Mouse (Mus musculus): ENCODE results near the gene Klhl23. TPM values are rescaled to one million over a fixed set of nuclear protein-coding genes. Genes with fewer than 3 reads are reported as not detected.

The Klhl23 gene
- 57.1 and 59.9 TPM in 2 replicates for polyA plus RNA-seq (2014; fragmentation: Nextera tagmentation; extraction: Ambion mirVana)

DNA sequence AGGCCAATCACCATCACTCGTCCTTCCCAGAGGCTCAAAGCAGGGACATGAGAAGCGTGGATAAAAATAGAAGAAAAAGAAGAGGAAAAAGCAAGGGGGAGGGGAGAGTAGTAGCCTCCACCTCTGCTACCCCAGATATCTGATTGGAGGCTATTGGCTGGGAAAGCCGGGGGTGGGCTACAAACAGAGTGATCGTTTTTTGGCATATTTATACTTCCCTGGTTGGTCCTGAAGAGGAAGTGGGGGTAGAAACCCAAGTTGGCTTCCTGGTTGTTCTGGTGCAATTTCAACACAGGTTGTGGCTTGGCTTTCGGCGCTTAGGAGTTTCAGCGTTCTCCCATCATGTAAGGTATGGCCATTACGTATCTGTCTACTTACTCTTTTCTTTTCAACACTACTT is at the start of gene Klhl23:
TSS of gene Klhl23 (plus strand) at position 234 of the 400 bp plus-strand sequence.
- WGBS = 2% methylated on average over 8 of the region's 8 CpGs

DNA sequence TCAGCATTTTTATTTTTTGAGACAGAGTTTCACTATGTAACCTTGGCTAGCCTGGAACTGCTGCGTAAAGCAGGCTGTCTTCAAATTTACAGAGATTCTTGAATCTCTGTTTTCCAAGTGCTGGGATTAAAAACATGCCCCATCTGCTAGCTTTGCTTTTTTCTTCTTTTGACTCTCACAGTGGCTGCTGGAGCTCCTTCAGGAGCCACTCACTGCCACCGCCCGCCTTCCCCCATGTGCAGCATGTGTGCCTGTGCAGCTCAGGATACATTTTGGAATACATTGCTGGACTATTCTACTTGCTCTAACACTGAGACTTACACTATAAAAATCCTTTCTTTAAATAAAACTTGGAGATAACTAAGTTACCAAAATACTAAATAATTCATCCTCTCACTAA is 48.4 kb upstream of the Klhl23 start:
- Histone ChIP-seq H3K36me3 (ENCODE audit: control insufficient read depth, insufficient read depth, low read length) (no peaks in the 10 kb centered on the region), H3K4me3 (ENCODE audit: control insufficient read depth in 1 of 2, insufficient read depth in 1 of 2, low read depth in 1 of 2, low read length in 2 of 2) (no peak overlapping the region), H3K27ac (replicated peaks in 1 of 2; ENCODE audit: control insufficient read depth in 1 of 2, insufficient read depth in 1 of 2, low read depth in 2 of 2, low read length in 2 of 2) (no peak overlapping the region), H3K4me1 (ENCODE audit: control insufficient read depth in 2 of 2, insufficient read depth in 2 of 2, low read length in 2 of 2) (no peaks in the 10 kb centered on the region), H3K27me3 (ENCODE audit: control insufficient read depth, insufficient read depth, low read length) (no peaks in the 10 kb centered on the region), H3K9ac (ENCODE audit: low read length) (no peak overlapping the region), H3K4me2 (ENCODE audit: low read length) (no peak overlapping the region), H3K9me3 (ENCODE audit: control insufficient read depth, low read length) (no peaks in the 10 kb centered on the region)
- ATAC-seq (ENCODE audit: insufficient number of reproducible peaks, insufficient read depth, low FRiP score, low read depth) = no peak
- 93% methylated on average over 3 of the region's 3 CpGs for WGBS

More for the DNA sequence above, at the start of gene Klhl23:
- ATAC-seq (ENCODE audit: insufficient number of reproducible peaks, insufficient read depth, low FRiP score, low read depth) = no peak; the same call in 1 of the 2 replicates
- Histone ChIP-seq H3K36me3 (ENCODE audit: control insufficient read depth, insufficient read depth, low read length) (peaks cover 22% of the 10 kb centered on the region), H3K4me3 (ENCODE audit: control insufficient read depth in 1 of 2, insufficient read depth in 1 of 2, low read depth in 1 of 2, low read length in 2 of 2) (peak within 1 kb of the TSS; percentile 78 to 94), H3K9ac (ENCODE audit: low read length) (peak within 1 kb of the TSS; percentile 91), H3K27ac (replicated peaks in 1 of 2; ENCODE audit: control insufficient read depth in 1 of 2, insufficient read depth in 1 of 2, low read depth in 2 of 2, low read length in 2 of 2) (peak within 1 kb of the TSS; percentile 89 to 97), H3K4me2 (ENCODE audit: low read length) (peak within 1 kb of the TSS; percentile 75), H3K27me3 (ENCODE audit: control insufficient read depth, insufficient read depth, low read length) (no peaks in the 10 kb centered on the region), H3K4me1 (ENCODE audit: control insufficient read depth in 2 of 2, insufficient read depth in 2 of 2, low read length in 2 of 2) (peaks cover 7 to 13% of the 10 kb centered on the region in 2 experiments), H3K9me3 (ENCODE audit: control insufficient read depth, low read length) (no peaks in the 10 kb centered on the region)

DNA sequence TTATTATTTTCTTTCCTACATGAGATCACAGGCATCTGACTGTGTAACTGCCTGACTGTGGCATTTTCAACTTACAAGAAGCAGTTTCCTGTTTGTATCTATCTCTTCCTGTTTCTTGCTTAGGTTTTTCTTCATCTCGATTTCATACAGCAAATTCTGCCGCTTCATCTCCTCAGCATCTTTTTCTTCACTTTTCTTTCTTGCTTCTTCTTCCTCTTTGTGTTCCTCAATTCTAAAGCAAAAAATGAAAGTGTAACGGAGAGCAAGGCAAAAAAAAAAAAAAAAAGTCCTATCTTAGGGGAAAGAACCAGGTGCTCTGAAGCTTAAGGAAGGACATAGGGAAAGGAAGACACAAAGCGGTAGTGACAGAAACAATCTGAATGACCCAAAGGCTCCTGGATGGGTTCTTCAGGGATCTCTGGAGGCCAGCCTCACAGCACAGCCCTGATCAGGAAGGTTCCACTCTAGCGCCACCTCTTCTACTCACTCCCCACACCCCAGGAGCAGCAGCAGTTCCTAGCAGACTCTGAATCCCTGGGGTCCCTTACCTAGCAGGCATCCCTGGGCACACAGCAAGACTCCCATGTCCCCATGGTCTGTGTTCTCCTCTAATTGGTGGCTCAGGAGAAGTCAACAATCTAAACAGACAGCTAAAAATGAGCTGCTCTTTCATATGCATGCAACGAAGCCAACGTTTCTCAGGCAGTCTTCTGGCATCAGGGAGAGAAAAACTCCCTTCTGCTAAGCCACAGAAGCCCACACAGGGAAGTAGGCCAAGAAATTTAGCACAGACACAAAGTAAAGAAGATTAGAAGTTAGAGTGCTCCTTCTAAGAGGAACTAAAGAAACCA is 43.5 kb upstream of the Klhl23 start:
- 63% methylated on average over 7 of the region's 7 CpGs for WGBS
- H3K4me3 ChIP-seq (ENCODE audit: control insufficient read depth in 1 of 2, insufficient read depth in 1 of 2, low read depth in 1 of 2, low read length in 2 of 2) = no peak overlapping the region
- ATAC-seq (ENCODE audit: insufficient number of reproducible peaks, insufficient read depth, low FRiP score, low read depth) = no peak
- no peaks in the 10 kb centered on the region for H3K27me3 ChIP-seq (ENCODE audit: control insufficient read depth, insufficient read depth, low read length)
- H3K27ac ChIP-seq (replicated peaks in 1 of 2; ENCODE audit: control insufficient read depth in 1 of 2, insufficient read depth in 1 of 2, low read depth in 2 of 2, low read length in 2 of 2) = no peak overlapping the region
- H3K9ac ChIP-seq (ENCODE audit: low read length) = no peak overlapping the region
- H3K4me2 ChIP-seq (ENCODE audit: low read length) = no peak overlapping the region
- H3K36me3 ChIP-seq (ENCODE audit: control insufficient read depth, insufficient read depth, low read length) = 0 out of 2 replicates have a peak, but pooled peaks cover 3% of the 10 kb centered on the region
- H3K4me1 ChIP-seq (ENCODE audit: control insufficient read depth in 2 of 2, insufficient read depth in 2 of 2, low read length in 2 of 2) = no peaks in the 10 kb centered on the region
- H3K9me3 ChIP-seq (ENCODE audit: control insufficient read depth, low read length) = no peaks in the 10 kb centered on the region

DNA sequence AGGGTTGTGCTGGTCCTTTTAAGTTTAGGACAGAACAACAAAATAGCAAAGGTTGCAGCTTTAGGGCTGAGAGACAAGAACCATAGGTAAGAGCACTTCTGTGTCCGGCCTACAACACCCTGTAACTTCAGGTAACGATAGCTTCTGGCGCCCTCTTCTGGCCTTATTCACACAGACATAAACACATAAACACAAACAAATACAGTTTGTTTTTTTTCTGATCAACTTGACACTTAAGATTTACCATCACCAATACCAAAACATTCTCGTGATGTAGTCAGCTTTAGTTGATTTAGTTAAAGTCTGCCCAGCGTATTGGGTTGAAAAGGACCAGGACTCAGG is 42.9 kb upstream of the Klhl23 start:
- Histone ChIP-seq H3K9ac (ENCODE audit: low read length) (no peak overlapping the region), H3K27me3 (ENCODE audit: control insufficient read depth, insufficient read depth, low read length) (no peaks in the 10 kb centered on the region), H3K9me3 (ENCODE audit: control insufficient read depth, low read length) (no peaks in the 10 kb centered on the region), H3K4me3 (ENCODE audit: control insufficient read depth in 1 of 2, insufficient read depth in 1 of 2, low read depth in 1 of 2, low read length in 2 of 2) (no peak overlapping the region), H3K4me1 (ENCODE audit: control insufficient read depth in 2 of 2, insufficient read depth in 2 of 2, low read length in 2 of 2) (no peaks in the 10 kb centered on the region), H3K4me2 (ENCODE audit: low read length) (no peak overlapping the region), H3K36me3 (ENCODE audit: control insufficient read depth, insufficient read depth, low read length) (0 out of 2 replicates have a peak, but pooled peaks cover 3% of the 10 kb centered on the region), H3K27ac (replicated peaks in 1 of 2; ENCODE audit: control insufficient read depth in 1 of 2, insufficient read depth in 1 of 2, low read depth in 2 of 2, low read length in 2 of 2) (no peak overlapping the region)
- ATAC-seq (ENCODE audit: insufficient number of reproducible peaks, insufficient read depth, low FRiP score, low read depth) = no peak
- WGBS = 46% methylated on average over 5 of the region's 5 CpGs

DNA sequence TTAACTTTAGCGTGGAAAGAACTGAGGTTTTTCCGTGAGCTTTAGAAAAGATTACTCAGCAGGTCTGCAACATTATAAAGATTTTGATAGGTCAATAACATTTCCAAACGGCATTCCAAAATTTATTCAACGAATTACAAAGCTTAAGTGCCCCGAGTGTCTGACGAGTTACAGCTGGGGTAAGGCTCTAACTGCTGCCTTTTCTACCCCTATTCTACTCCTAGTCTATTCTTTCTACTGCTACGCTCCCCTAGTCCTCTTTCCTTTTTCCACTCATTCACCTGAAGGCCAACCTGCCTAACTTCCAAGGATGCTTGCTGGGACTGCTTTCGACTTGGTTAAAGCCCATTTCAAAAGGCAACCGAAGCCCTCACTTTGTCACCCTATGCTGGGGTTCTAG is 32.8 kb upstream of the Klhl23 start:
- H3K27ac ChIP-seq (replicated peaks in 1 of 2; ENCODE audit: control insufficient read depth in 1 of 2, insufficient read depth in 1 of 2, low read depth in 2 of 2, low read length in 2 of 2) = peak overlapping the region in 1 of 2 experiments; percentile 81; a peak in 1 of 4 replicates
- peak; percentile 17; the same call in 1 of the 2 replicates for ATAC-seq (ENCODE audit: insufficient number of reproducible peaks, insufficient read depth, low FRiP score, low read depth)
- H3K27me3 ChIP-seq (ENCODE audit: control insufficient read depth, insufficient read depth, low read length) = no peaks in the 10 kb centered on the region

DNA sequence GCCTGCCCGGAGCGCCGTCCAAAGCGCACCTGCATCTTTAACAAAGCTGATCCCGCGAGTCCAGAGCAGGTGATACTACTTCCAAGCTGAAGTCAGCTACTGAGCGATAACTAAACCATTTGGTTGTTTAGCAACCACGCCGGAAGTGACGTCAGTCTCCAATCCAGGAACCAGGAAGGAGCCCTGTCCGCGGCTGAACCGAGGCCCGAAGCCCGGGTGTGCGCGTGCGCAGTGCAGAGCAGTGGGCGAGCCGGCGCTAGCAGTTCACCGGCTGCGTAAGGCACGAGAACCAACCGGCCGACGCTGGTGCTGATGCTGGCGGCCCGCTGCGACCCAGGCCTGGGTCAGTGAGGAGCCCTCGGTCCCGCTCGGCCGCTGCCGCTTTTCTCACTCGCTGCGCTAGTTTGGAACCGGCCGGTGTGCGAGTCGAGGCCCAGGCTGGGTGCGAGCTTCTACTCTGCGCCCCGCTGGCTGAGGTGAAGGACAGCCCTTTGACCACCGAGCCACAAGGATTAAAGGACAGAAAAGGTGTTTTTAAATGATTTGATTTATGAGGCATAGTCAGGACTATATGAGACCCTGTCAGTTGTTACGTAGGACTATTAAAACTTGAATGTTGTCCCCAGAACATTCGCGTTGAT is 32.2 kb upstream of the Klhl23 start, which contains the start of the genes Ccdc173 and Phospho2:
TSS of gene Ccdc173 (minus strand) at position 147 of the 641 bp plus-strand sequence.
TSS of gene Phospho2 (plus strand) at position 195 of the 641 bp plus-strand sequence.
- whole genome bisulfite sequencing = 1% methylated on average over 48 of the region's 48 CpGs
- H3K9me3 ChIP-seq (ENCODE audit: control insufficient read depth, low read length) = no peaks in the 10 kb centered on the region
- H3K9ac ChIP-seq (ENCODE audit: low read length) = peak within 1 kb of the TSS; percentile 85
- peak; percentile 94 for ATAC-seq (ENCODE audit: insufficient number of reproducible peaks, insufficient read depth, low FRiP score, low read depth)
- no peaks in the 10 kb centered on the region for H3K27me3 ChIP-seq (ENCODE audit: control insufficient read depth, insufficient read depth, low read length)
- peak within 1 kb of the TSS; percentile 85 for H3K4me2 ChIP-seq (ENCODE audit: low read length)
- H3K4me1 ChIP-seq (ENCODE audit: control insufficient read depth in 2 of 2, insufficient read depth in 2 of 2, low read length in 2 of 2) = no peaks in the 10 kb centered on the region
- peak within 1 kb of the TSS; percentile 68 to 81 for H3K27ac ChIP-seq (replicated peaks in 1 of 2; ENCODE audit: control insufficient read depth in 1 of 2, insufficient read depth in 1 of 2, low read depth in 2 of 2, low read length in 2 of 2)
- peaks cover 17% of the 10 kb centered on the region for H3K36me3 ChIP-seq (ENCODE audit: control insufficient read depth, insufficient read depth, low read length)
- H3K4me3 ChIP-seq (ENCODE audit: control insufficient read depth in 1 of 2, insufficient read depth in 1 of 2, low read depth in 1 of 2, low read length in 2 of 2) = peak within 1 kb of the TSS; percentile 62 to 73

More for the DNA sequence above, 32.8 kb upstream of the Klhl23 start:
- 28% methylated on average over 9 of the region's 9 CpGs for WGBS
- H3K4me3 ChIP-seq (ENCODE audit: control insufficient read depth in 1 of 2, insufficient read depth in 1 of 2, low read depth in 1 of 2, low read length in 2 of 2) = peak overlapping the region; percentile 62 to 73
- H3K36me3 ChIP-seq (ENCODE audit: control insufficient read depth, insufficient read depth, low read length) = peaks cover 17% of the 10 kb centered on the region
- peak overlapping the region; percentile 85 for H3K4me2 ChIP-seq (ENCODE audit: low read length)
- no peaks in the 10 kb centered on the region for H3K9me3 ChIP-seq (ENCODE audit: control insufficient read depth, low read length)
- peak overlapping the region; percentile 85 for H3K9ac ChIP-seq (ENCODE audit: low read length)
- H3K4me1 ChIP-seq (ENCODE audit: control insufficient read depth in 2 of 2, insufficient read depth in 2 of 2, low read length in 2 of 2) = no peaks in the 10 kb centered on the region

DNA sequence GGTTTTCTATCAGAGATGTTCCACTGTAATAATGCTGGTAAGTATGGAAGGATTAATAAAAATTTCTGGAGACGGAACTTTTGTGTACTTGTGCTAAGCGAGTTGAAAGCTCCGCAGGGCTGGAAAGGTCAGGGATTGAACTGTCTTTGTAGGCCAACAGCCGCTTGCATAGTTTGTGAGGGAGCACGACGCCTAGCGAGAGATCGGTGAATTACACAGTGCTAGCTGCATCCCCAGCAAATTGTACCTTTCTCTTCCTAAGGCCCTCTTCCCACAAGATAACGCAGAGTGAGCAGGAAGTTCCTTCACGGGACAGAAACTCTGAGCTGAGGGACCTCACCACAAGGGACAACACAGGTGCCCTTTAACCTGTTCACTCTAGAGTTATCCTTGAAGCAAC is 31.5 kb upstream of the Klhl23 start:
- ATAC-seq (ENCODE audit: insufficient number of reproducible peaks, insufficient read depth, low FRiP score, low read depth) = no peak
- 2% methylated on average over 10 of the region's 10 CpGs for WGBS
- Histone ChIP-seq H3K4me2 (ENCODE audit: low read length) (peak overlapping the region; percentile 85), H3K36me3 (ENCODE audit: control insufficient read depth, insufficient read depth, low read length) (peaks cover 24% of the 10 kb centered on the region), H3K27ac (replicated peaks in 1 of 2; ENCODE audit: control insufficient read depth in 1 of 2, insufficient read depth in 1 of 2, low read depth in 2 of 2, low read length in 2 of 2) (peak overlapping the region in 1 of 2 experiments; percentile 81; a peak in 2 of 4 replicates), H3K9me3 (ENCODE audit: control insufficient read depth, low read length) (no peaks in the 10 kb centered on the region), H3K9ac (ENCODE audit: low read length) (peak overlapping the region; percentile 85), H3K4me1 (ENCODE audit: control insufficient read depth in 2 of 2, insufficient read depth in 2 of 2, low read length in 2 of 2) (no peaks in the 10 kb centered on the region), H3K4me3 (ENCODE audit: control insufficient read depth in 1 of 2, insufficient read depth in 1 of 2, low read depth in 1 of 2, low read length in 2 of 2) (peak overlapping the region; percentile 62 to 73; a peak in 3 of 4 replicates), H3K27me3 (ENCODE audit: control insufficient read depth, insufficient read depth, low read length) (no peaks in the 10 kb centered on the region)

All from heart, embryonic 14.5 days (tissue).